12 mouse cellular contexts compared by ENCODE assay signal in the genomic region with DNA sequence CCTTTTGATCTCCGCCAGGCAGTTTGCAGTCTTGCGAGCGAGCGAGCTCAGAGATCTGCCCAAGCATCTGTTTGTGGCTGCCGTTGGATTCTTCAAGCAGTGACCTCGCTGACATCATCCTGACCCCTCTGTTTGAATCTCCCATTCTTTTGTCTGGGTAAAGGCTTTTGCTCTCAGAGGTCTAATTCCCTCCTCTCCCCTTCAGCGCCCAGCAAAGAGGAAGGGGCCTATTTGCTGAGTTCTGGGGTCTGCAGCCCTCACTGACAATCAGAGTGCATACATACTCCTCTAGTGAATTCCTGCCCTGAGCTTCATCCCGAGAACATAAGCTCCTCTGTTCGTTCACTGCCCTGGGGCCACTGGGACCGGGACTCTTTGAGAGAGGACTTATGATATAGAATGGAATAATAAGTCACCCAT.
DNase-seq lines count a peak whose midpoint lies in the region; ATAC-seq and TF ChIP-seq lines count a peak whose summit lies in the region.
"Had no signal": no experiment of that assay in that cellular context is flagged by ENCODE, and none has a peak within 500 bp of the region (broad histone marks: within the 10 kb centered on the region; RNA-seq: fewer than 3 reads in every experiment).

No protein-coding gene starts in this region.

- H3K27me3 ChIP-seq in heart, embryonic 16.5 days (ENCODE audit: control insufficient read depth, insufficient read depth, low read length) = no peaks in the 10 kb centered on the region
- no peaks in the 10 kb centered on the region for H3K27me3 ChIP-seq in stomach, embryonic 14.5 days (ENCODE audit: control insufficient read depth, insufficient read depth, low read length)
- no peaks in the 10 kb centered on the region for H3K27me3 ChIP-seq in stomach, postnatal 0 days (ENCODE audit: control insufficient read depth, insufficient read depth, low read length)
- no peaks in the 10 kb centered on the region for H3K27me3 ChIP-seq in limb, embryonic 11.5 days (ENCODE audit: control insufficient read depth, insufficient read depth, low read length)
- H3K27me3 ChIP-seq in liver, postnatal 0 days (ENCODE audit: insufficient read depth, low read length) = no peaks in the 10 kb centered on the region
- H3K27me3 ChIP-seq: lung, embryonic 15.5 days; neural tube, embryonic 12.5 days had no signal

- WGBS in heart, embryonic 16.5 days = 54% methylated on average over 10 of the region's 10 CpGs
- WGBS in stomach, embryonic 14.5 days = 51% methylated on average over 10 of the region's 10 CpGs
- WGBS in stomach, postnatal 0 days = 50% methylated on average over 10 of the region's 10 CpGs
- WGBS in limb, embryonic 11.5 days = 28% methylated on average over 10 of the region's 10 CpGs
- WGBS in liver, postnatal 0 days (ENCODE audit: insufficient replicate concordance) = 63% methylated on average over 10 of the region's 10 CpGs

- no peaks in the 10 kb centered on the region for H3K36me3 ChIP-seq in heart, embryonic 16.5 days (ENCODE audit: control insufficient read depth, insufficient read depth)
- no peaks in the 10 kb centered on the region for H3K36me3 ChIP-seq in stomach, embryonic 14.5 days (ENCODE audit: control insufficient read depth, insufficient read depth, low read length)
- no peaks in the 10 kb centered on the region for H3K36me3 ChIP-seq in stomach, postnatal 0 days (ENCODE audit: control insufficient read depth, insufficient read depth, low read length)
- no peaks in the 10 kb centered on the region for H3K36me3 ChIP-seq in limb, embryonic 11.5 days (ENCODE audit: control insufficient read depth, insufficient read depth, low read length)
- no peaks in the 10 kb centered on the region for H3K36me3 ChIP-seq in liver, postnatal 0 days (replicated peaks; ENCODE audit: insufficient read depth, low read length)
- H3K36me3 ChIP-seq: lung, embryonic 15.5 days; neural tube, embryonic 12.5 days had no signal

- no peak for TF ChIP-seq CTCF in stomach, postnatal 0 days (IDR thresholded peaks at IDR 0.05; ENCODE audit: low read depth)
- no peak for TF ChIP-seq CTCF in liver, postnatal 0 days (IDR thresholded peaks at IDR 0.05; ENCODE audit: low read depth)

- no peak overlapping the region for H3K4me2 ChIP-seq in heart, embryonic 16.5 days (ENCODE audit: low read depth, low read length)
- no peak overlapping the region for H3K4me2 ChIP-seq in stomach, embryonic 14.5 days (replicated peaks; ENCODE audit: low read depth, low read length)
- no peak overlapping the region for H3K4me2 ChIP-seq in stomach, postnatal 0 days (replicated peaks; ENCODE audit: low read depth)
- H3K4me2 ChIP-seq in limb, embryonic 11.5 days (ENCODE audit: low read depth, severe bottlenecking) = no peak overlapping the region
- no peak overlapping the region for H3K4me2 ChIP-seq in liver, postnatal 0 days (ENCODE audit: low read depth, low read length)
- H3K4me2 ChIP-seq: lung, embryonic 15.5 days; neural tube, embryonic 12.5 days had no signal

- intact Hi-C loops in left cerebral cortex, postnatal 14 days (cut with DNase I) = no loop called here

- no peak for ATAC-seq in heart, embryonic 16.5 days (replicated peaks; ENCODE audit: extremely low read depth, insufficient read depth, low FRiP score)
- no peak for ATAC-seq in stomach, embryonic 14.5 days (ENCODE audit: insufficient number of reproducible peaks, insufficient read depth, low FRiP score, low read depth)
- no peak for ATAC-seq in stomach, postnatal 0 days (ENCODE audit: low FRiP score, low TSS enrichment)
- ATAC-seq in limb, embryonic 11.5 days (ENCODE audit: insufficient number of reproducible peaks, low FRiP score, low TSS enrichment, low read depth) = no peak
- ATAC-seq in liver, postnatal 0 days = no peak

- no peak overlapping the region for H3K9ac ChIP-seq in heart, embryonic 16.5 days (ENCODE audit: low read length)
- H3K9ac ChIP-seq in stomach, embryonic 14.5 days (replicated peaks; ENCODE audit: low read depth, low read length) = no peak overlapping the region
- no peak overlapping the region for H3K9ac ChIP-seq in stomach, postnatal 0 days (ENCODE audit: low read length)
- no peak overlapping the region for H3K9ac ChIP-seq in limb, embryonic 11.5 days (ENCODE audit: low read length)
- H3K9ac ChIP-seq in liver, postnatal 0 days (replicated peaks) = no peak overlapping the region
- H3K9ac ChIP-seq: lung, embryonic 15.5 days; neural tube, embryonic 12.5 days had no signal

- DNase-seq in heart, adult 18-20 months = no peak
- no peak for DNase-seq in stomach, postnatal 0 days (ENCODE audit: low spot score)
- peak; percentile 48 for DNase-seq in limb, embryonic 11.5 days (ENCODE audit: low spot score)
- DNase-seq in liver, postnatal 0 days = no peak
- DNase-seq in right cerebral cortex, postnatal 36 days (ENCODE audit: low spot score in 2 of 2) = no peak
- no peak for DNase-seq in left cerebral cortex, postnatal 14 days (ENCODE audit: low spot score in 2 of 2)
- DNase-seq: spleen, adult 18-20 months; thymus, postnatal 14 days had no signal

- H3K4me1 ChIP-seq in heart, embryonic 16.5 days (ENCODE audit: control insufficient read depth, insufficient read depth, low read length) = peaks cover 21% of the 10 kb centered on the region
- peaks cover 14% of the 10 kb centered on the region; the same call in 1 of the 2 replicates for H3K4me1 ChIP-seq in stomach, embryonic 14.5 days (ENCODE audit: control insufficient read depth, insufficient read depth, low read length)
- H3K4me1 ChIP-seq in stomach, postnatal 0 days (replicated peaks; ENCODE audit: control insufficient read depth, insufficient read depth) = no peaks in the 10 kb centered on the region
- H3K4me1 ChIP-seq in limb, embryonic 11.5 days (ENCODE audit: control insufficient read depth, insufficient read depth, low read length) = peaks cover 3% of the 10 kb centered on the region; the same call in 1 of the 2 replicates
- peaks cover 9% of the 10 kb centered on the region for H3K4me1 ChIP-seq in liver, postnatal 0 days (ENCODE audit: insufficient read depth)

- TF ChIP-seq EP300 in stomach, postnatal 0 days (optimal IDR thresholded peaks at IDR 0.05) = no peak
- no peak for TF ChIP-seq EP300 in liver, postnatal 0 days (IDR thresholded peaks at IDR 0.05; ENCODE audit: low read depth)

- no peaks in the 10 kb centered on the region for H3K9me3 ChIP-seq in heart, embryonic 16.5 days (replicated peaks; ENCODE audit: control insufficient read depth, low read length)
- no peaks in the 10 kb centered on the region for H3K9me3 ChIP-seq in stomach, embryonic 14.5 days (ENCODE audit: control insufficient read depth, low read depth, low read length)
- H3K9me3 ChIP-seq in stomach, postnatal 0 days (ENCODE audit: control insufficient read depth, low read length) = no peaks in the 10 kb centered on the region
- no peaks in the 10 kb centered on the region for H3K9me3 ChIP-seq in limb, embryonic 11.5 days (ENCODE audit: control insufficient read depth, low read length)
- H3K9me3 ChIP-seq in liver, postnatal 0 days (ENCODE audit: low read length) = no peaks in the 10 kb centered on the region
- H3K9me3 ChIP-seq: lung, embryonic 15.5 days; neural tube, embryonic 12.5 days had no signal

- no peak overlapping the region for H3K4me3 ChIP-seq in heart, embryonic 16.5 days (ENCODE audit: low read length)
- H3K4me3 ChIP-seq in stomach, embryonic 14.5 days (ENCODE audit: low read depth, low read length) = no peak overlapping the region
- no peak overlapping the region for H3K4me3 ChIP-seq in stomach, postnatal 0 days (ENCODE audit: low read depth, low read length)
- no peak overlapping the region for H3K4me3 ChIP-seq in limb, embryonic 11.5 days (ENCODE audit: low read depth, low read length)
- no peak overlapping the region for H3K4me3 ChIP-seq in liver, postnatal 0 days (ENCODE audit: low read depth, low read length)
- H3K4me3 ChIP-seq: lung, embryonic 15.5 days; neural tube, embryonic 12.5 days had no signal

- H3K27ac ChIP-seq in heart, embryonic 16.5 days (ENCODE audit: low read length) = peak overlapping the region; percentile 21; the same call in 1 of the 2 replicates
- peak overlapping the region; percentile 21; the same call in 1 of the 2 replicates for H3K27ac ChIP-seq in stomach, embryonic 14.5 days (ENCODE audit: low read length)
- H3K27ac ChIP-seq in stomach, postnatal 0 days (replicated peaks) = no peak overlapping the region
- no peak overlapping the region for H3K27ac ChIP-seq in limb, embryonic 11.5 days (replicated peaks; ENCODE audit: low read depth, low read length)
- no peak overlapping the region for H3K27ac ChIP-seq in liver, postnatal 0 days (ENCODE audit: low read depth)
- H3K27ac ChIP-seq: lung, embryonic 15.5 days; neural tube, embryonic 12.5 days had no signal

Comparison
In these comparisons a context has a peak if more than half of its experiments do, and no peak if none do; other contexts are left out.
1. H3K27ac ChIP-seq: peak in heart, embryonic 16.5 days (single experiment) and stomach, embryonic 14.5 days (single experiment); none in stomach, postnatal 0 days (single experiment), limb, embryonic 11.5 days (single experiment) and liver, postnatal 0 days (single experiment).